In the genomic region with DNA sequence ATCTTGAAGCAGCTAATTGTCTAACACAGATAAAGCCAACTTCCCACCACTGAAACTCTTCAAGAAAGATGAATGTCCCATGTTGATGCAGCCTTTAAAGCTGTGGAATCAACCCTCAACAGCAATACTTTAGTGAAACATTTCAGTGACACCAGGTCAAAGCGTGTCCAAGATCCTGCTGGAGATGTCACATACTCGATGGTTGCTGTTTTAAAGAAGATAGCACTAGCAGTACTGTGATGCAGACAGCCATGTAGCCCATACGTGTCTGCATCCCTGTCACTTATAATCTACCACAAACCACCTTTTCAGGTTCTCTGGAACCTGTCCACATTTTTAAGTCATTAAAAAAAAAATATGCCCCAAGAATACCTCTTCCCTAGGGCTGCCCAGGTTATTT, we compare ENCODE assay signal across 27 mouse cellular contexts.
"Had no signal": no experiment of that assay in that cellular context is flagged by ENCODE, and none has a peak within 500 bp of the region (broad histone marks: within the 10 kb centered on the region; RNA-seq: fewer than 3 reads in every experiment).

No protein-coding gene starts in this region.

- H3K27me3 ChIP-seq: embryonic facial prominence, embryonic 12.5 days; embryonic facial prominence, embryonic 13.5 days; embryonic facial prominence, embryonic 15.5 days; forebrain, embryonic 12.5 days; forebrain, embryonic 13.5 days; forebrain, embryonic 15.5 days had no signal

- H3K9me3 ChIP-seq: embryonic facial prominence, embryonic 10.5 days; embryonic facial prominence, embryonic 12.5 days; embryonic facial prominence, embryonic 13.5 days; embryonic facial prominence, embryonic 15.5 days; forebrain, embryonic 10.5 days; forebrain, embryonic 12.5 days; forebrain, embryonic 13.5 days; forebrain, embryonic 15.5 days had no signal

- H3K4me3 ChIP-seq: embryonic facial prominence, embryonic 10.5 days; embryonic facial prominence, embryonic 12.5 days; embryonic facial prominence, embryonic 13.5 days; embryonic facial prominence, embryonic 15.5 days; erythroblast, embryonic 14.5 days; forebrain, embryonic 10.5 days; forebrain, embryonic 12.5 days; forebrain, embryonic 13.5 days; forebrain, embryonic 15.5 days; heart, adult 2 months had no signal

- H3K36me3 ChIP-seq: embryonic facial prominence, embryonic 12.5 days; embryonic facial prominence, embryonic 13.5 days; embryonic facial prominence, embryonic 15.5 days; forebrain, embryonic 15.5 days had no signal

- H3K4me1 ChIP-seq: embryonic facial prominence, embryonic 10.5 days; embryonic facial prominence, embryonic 12.5 days; embryonic facial prominence, embryonic 13.5 days; embryonic facial prominence, embryonic 15.5 days; forebrain, embryonic 10.5 days; forebrain, embryonic 13.5 days; forebrain, embryonic 15.5 days had no signal

- DNase-seq: cerebellum, adult 8-10 months; cerebellum, adult 9-10 months; cerebellum, adult 9-11 months; cerebellum, postnatal 10 days; cerebellum, postnatal 14 days; cerebellum, postnatal 25 days; cerebellum, postnatal 36 days; embryo, embryonic 11 days; forebrain, postnatal 0 days; gastrocnemius, postnatal 10 days; gastrocnemius, postnatal 14 days; gastrocnemius, postnatal 25 days; gastrocnemius, postnatal 36 days; heart, adult 11 months; heart, adult 18-20 months; heart, adult 2 months had no signal

- H3K9ac ChIP-seq: embryonic facial prominence, embryonic 12.5 days; embryonic facial prominence, embryonic 13.5 days; embryonic facial prominence, embryonic 15.5 days; forebrain, embryonic 12.5 days; forebrain, embryonic 13.5 days; forebrain, embryonic 15.5 days; forebrain, postnatal 0 days had no signal

- ATAC-seq: forebrain, embryonic 13.5 days; forebrain, embryonic 14.5 days; forebrain, embryonic 15.5 days; forebrain, embryonic 16.5 days; forebrain, postnatal 0 days had no signal

- H3K27ac ChIP-seq: embryonic facial prominence, embryonic 10.5 days; embryonic facial prominence, embryonic 12.5 days; embryonic facial prominence, embryonic 13.5 days; embryonic facial prominence, embryonic 15.5 days; forebrain, embryonic 10.5 days; forebrain, embryonic 12.5 days; forebrain, embryonic 13.5 days; forebrain, embryonic 15.5 days; heart, adult 2 months had no signal
